Mouse (Mus musculus) MEL (cell line): ENCODE results near the gene Lcn8. TPM values are rescaled to one million over a fixed set of nuclear protein-coding genes. Genes with fewer than 3 reads are reported as not detected.

Experiments used
- DNase-seq: peaks from one replicate; pipeline ENCODE4 v3.0.0; 2011; ENCODE audit warnings: low read depth, low spot score
- H3K27ac ChIP-seq: 2 replicates; pipeline ENCODE4 v1.5.1; 2012; ENCODE audit warnings: low read depth, mild to moderate bottlenecking, control low read depth, low read length, moderate library complexity; ENCODE audit not compliant: control insufficient read depth
- H3K27me3 ChIP-seq, 2 experiments: fragments of 150-350 bp in 1 of 2; sonication (generic) in 1 of 2; 2 replicates each; pipeline ENCODE4 v1.6.1; 2012; ENCODE audit warnings: low read length in 2 of 2, mild to moderate bottlenecking in 2 of 2, improper control_type of control experiment in 1 of 2, moderate library complexity in 1 of 2; ENCODE audit not compliant: insufficient read depth in 2 of 2, control insufficient read depth in 1 of 2
- H3K36me3 ChIP-seq, 2 experiments: 2 replicates each; pipeline ENCODE4 v1.6.1; 2012 to 2014; ENCODE audit warnings: low read length in 2 of 2, improper control_type of control experiment in 1 of 2, inconsistent platforms in 1 of 2, mild to moderate bottlenecking in 1 of 2; ENCODE audit not compliant: insufficient read depth in 2 of 2, control insufficient read depth in 1 of 2
- H3K4me1 ChIP-seq, 2 experiments: fragments of 150-350 bp in 1 of 2; sonication (generic) in 1 of 2; 2 replicates each; pipeline ENCODE4 v1.6.1; 2012; ENCODE audit warnings: low read length in 2 of 2, improper control_type of control experiment in 1 of 2, mild to moderate bottlenecking in 1 of 2; ENCODE audit not compliant: insufficient read depth in 2 of 2, control insufficient read depth in 1 of 2
- H3K4me3 ChIP-seq, 2 experiments: fragments of 150-350 bp in 1 of 2; sonication (generic) in 1 of 2; 2 replicates each; pipeline ENCODE4 v1.5.1; 2012; ENCODE audit warnings: low read depth in 2 of 2, low read length in 2 of 2, mild to moderate bottlenecking in 2 of 2, moderate library complexity in 2 of 2, control low read depth in 1 of 2, improper control_type of control experiment in 1 of 2; ENCODE audit not compliant: control insufficient read depth in 1 of 2, insufficient read depth in 1 of 2
- H3K79me2 ChIP-seq: 2 replicates; pipeline ENCODE4 v1.6.1; 2012; ENCODE audit warnings: mild to moderate bottlenecking, low read length, moderate library complexity; ENCODE audit not compliant: control insufficient read depth, poor library complexity, insufficient read depth
- H3K9ac ChIP-seq: 2 replicates; pipeline ENCODE4 v1.6.1; 2012; ENCODE audit warnings: low read depth, mild to moderate bottlenecking, control low read depth, low read length, moderate library complexity; ENCODE audit not compliant: control insufficient read depth, poor library complexity, severe bottlenecking
- H3K9me3 ChIP-seq: fragments of 150-350 bp; sonication (generic); replicated peaks from 2 replicates; pipeline ENCODE4 v1.6.1; 2012; ENCODE audit warnings: mild to moderate bottlenecking, low read length, improper control_type of control experiment, moderate library complexity; ENCODE audit not compliant: insufficient read depth
- BHLHE40 ChIP-seq: IDR thresholded peaks from 2 replicates; pipeline ENCODE4 v1.6.1; 2012; ENCODE audit warnings: low read depth, mild to moderate bottlenecking, inconsistent platforms, low read length, improper control_type of control experiment, borderline replicate concordance
- CHD1 ChIP-seq: IDR thresholded peaks from 2 replicates; pipeline ENCODE4 v1.6.1; 2012; ENCODE audit warnings: low read depth, mild to moderate bottlenecking, inconsistent platforms, low read length, improper control_type of control experiment
- E2F4 ChIP-seq: IDR thresholded peaks from 2 replicates; pipeline ENCODE4 v1.6.1; 2011; ENCODE audit warnings: low read depth, low read length, improper control_type of control experiment, borderline replicate concordance
- ELF1 ChIP-seq: IDR thresholded peaks from 2 replicates; pipeline ENCODE4 v1.6.1; 2014; ENCODE audit warnings: low read depth, mild to moderate bottlenecking, inconsistent platforms, low read length, improper control_type of control experiment, moderate library complexity
- EP300 ChIP-seq, 2 experiments: IDR thresholded peaks; 2 replicates each; pipeline ENCODE4 v1.6.1; 2011; ENCODE audit warnings: improper control_type of control experiment in 2 of 2, low read length in 2 of 2, low read depth in 1 of 2, mild to moderate bottlenecking in 1 of 2
- ETS1 ChIP-seq: IDR thresholded peaks from 2 replicates; pipeline ENCODE4 v1.6.1; 2012; ENCODE audit warnings: low read depth, mild to moderate bottlenecking, inconsistent platforms, low read length, improper control_type of control experiment, moderate library complexity
- GABPA ChIP-seq: IDR thresholded peaks from 2 replicates; pipeline ENCODE4 v1.6.1; 2012; ENCODE audit warnings: low read depth, mild to moderate bottlenecking, inconsistent platforms, low read length, improper control_type of control experiment, moderate library complexity
- HCFC1 ChIP-seq: IDR thresholded peaks from 2 replicates; pipeline ENCODE4 v1.6.1; 2012; ENCODE audit warnings: low read depth, mild to moderate bottlenecking, inconsistent platforms, low read length, improper control_type of control experiment, moderate library complexity
- JUND ChIP-seq: IDR thresholded peaks from 2 replicates; pipeline ENCODE4 v1.6.1; 2011; ENCODE audit warnings: low read depth, mild to moderate bottlenecking, improper control_type of control experiment, low read length
- MAZ ChIP-seq: IDR thresholded peaks from 2 replicates; pipeline ENCODE4 v1.6.1; 2012; ENCODE audit warnings: low read depth, mild to moderate bottlenecking, inconsistent platforms, low read length, improper control_type of control experiment
- MXI1 ChIP-seq: IDR thresholded peaks from 2 replicates; pipeline ENCODE4 v1.6.1; 2011; ENCODE audit warnings: mild to moderate bottlenecking, low read depth, low read length, improper control_type of control experiment
- MYB ChIP-seq: IDR thresholded peaks from 2 replicates; pipeline ENCODE4 v1.6.1; 2011; ENCODE audit warnings: mild to moderate bottlenecking, low read depth, low read length, improper control_type of control experiment
- MYC ChIP-seq: IDR thresholded peaks from 2 replicates; pipeline ENCODE4 v1.6.1; 2011; ENCODE audit warnings: low read depth, mild to moderate bottlenecking, low read length, improper control_type of control experiment, moderate library complexity
- NRF1 ChIP-seq: IDR thresholded peaks from 2 replicates; pipeline ENCODE4 v1.6.1; 2014; ENCODE audit warnings: low read depth, mild to moderate bottlenecking, inconsistent platforms, low read length, improper control_type of control experiment, moderate library complexity; ENCODE audit not compliant: poor library complexity, insufficient read depth, severe bottlenecking
- POLR2A ChIP-seq, 2 experiments: IDR thresholded peaks; 2 replicates each; pipeline ENCODE4 v1.6.1; 2011 to 2012; ENCODE audit warnings: low read length in 2 of 2, mild to moderate bottlenecking in 2 of 2, control low read depth in 1 of 2, improper control_type of control experiment in 1 of 2, low read depth in 1 of 2, moderate library complexity in 1 of 2; ENCODE audit not compliant: control insufficient read depth in 1 of 2, insufficient read depth in 1 of 2, poor library complexity in 1 of 2
- POLR2AphosphoS2 ChIP-seq: IDR thresholded peaks from 2 replicates; pipeline ENCODE4 v1.6.1; 2011; ENCODE audit warnings: low read length, improper control_type of control experiment
- POLR2AphosphoS5 ChIP-seq: IDR thresholded peaks from 2 replicates; pipeline ENCODE4 v1.6.1; 2012; ENCODE audit warnings: low read depth, borderline replicate concordance, mild to moderate bottlenecking, inconsistent platforms, low read length, moderate library complexity, mixed read lengths
- RAD21 ChIP-seq: IDR thresholded peaks from 2 replicates; pipeline ENCODE4 v1.6.1; 2011; ENCODE audit warnings: mild to moderate bottlenecking, low read depth, low read length, improper control_type of control experiment
- RCOR1 ChIP-seq: IDR thresholded peaks from 2 replicates; pipeline ENCODE4 v1.6.1; 2012; ENCODE audit warnings: low read depth, mild to moderate bottlenecking, inconsistent platforms, low read length, improper control_type of control experiment
- SIN3A ChIP-seq: IDR thresholded peaks from 2 replicates; pipeline ENCODE4 v1.6.1; 2012; ENCODE audit warnings: low read length, improper control_type of control experiment, inconsistent platforms
- TAL1 ChIP-seq: IDR thresholded peaks from 2 replicates; pipeline ENCODE4 v1.6.1; 2012; ENCODE audit warnings: mild to moderate bottlenecking, inconsistent platforms, low read length, moderate library complexity, mixed read lengths
- TBP ChIP-seq: IDR thresholded peaks from 2 replicates; pipeline ENCODE4 v1.8.0; 2011; ENCODE audit warnings: low read depth, low read length, improper control_type of control experiment
- ZC3H11A ChIP-seq: IDR thresholded peaks from 2 replicates; pipeline ENCODE4 v1.6.1; 2012; ENCODE audit warnings: low read depth, mild to moderate bottlenecking, inconsistent platforms, low read length, improper control_type of control experiment
- ZKSCAN1 ChIP-seq: IDR thresholded peaks from 2 replicates; pipeline ENCODE4 v1.6.1; 2012; ENCODE audit warnings: low read depth, mild to moderate bottlenecking, inconsistent platforms, low read length, improper control_type of control experiment, moderate library complexity
- ZMIZ1 ChIP-seq: IDR thresholded peaks from 2 replicates; pipeline ENCODE4 v1.6.1; 2012; ENCODE audit warnings: low read depth, mild to moderate bottlenecking, inconsistent platforms, low read length, improper control_type of control experiment, moderate library complexity
- ZNF384 ChIP-seq: IDR thresholded peaks from 2 replicates; pipeline ENCODE4 v1.6.1; 2012; ENCODE audit warnings: low read depth, mild to moderate bottlenecking, inconsistent platforms, low read length, improper control_type of control experiment
- polyA plus RNA-seq, 2 experiments: library from polyadenylated mRNA; stranded (reverse) in 1 of 2; unstranded in 1 of 2; fragments of >175 nt in 1 of 2; fragments of >200 nt in 1 of 2; gene quantifications; 2 replicates each; pipeline versions ENCODE4 v1.2.1 to v1.2.4; 2012; ENCODE audit warnings: low replicate concordance in 2 of 2, low read depth in 1 of 2; ENCODE audit not compliant: insufficient read length in 2 of 2, insufficient read depth in 1 of 2, missing spikeins in 1 of 2
- total RNA-seq: library from RNA; depleted of rRNA; stranded (reverse); fragments of 300-350 nt; gene quantifications from 2 replicates; pipeline ENCODE4 v1.2.3, GENCODE M21; 2012

Lcn8 gene
- total and polyA plus RNA-seq, 3 experiments, result not detected

DNA sequence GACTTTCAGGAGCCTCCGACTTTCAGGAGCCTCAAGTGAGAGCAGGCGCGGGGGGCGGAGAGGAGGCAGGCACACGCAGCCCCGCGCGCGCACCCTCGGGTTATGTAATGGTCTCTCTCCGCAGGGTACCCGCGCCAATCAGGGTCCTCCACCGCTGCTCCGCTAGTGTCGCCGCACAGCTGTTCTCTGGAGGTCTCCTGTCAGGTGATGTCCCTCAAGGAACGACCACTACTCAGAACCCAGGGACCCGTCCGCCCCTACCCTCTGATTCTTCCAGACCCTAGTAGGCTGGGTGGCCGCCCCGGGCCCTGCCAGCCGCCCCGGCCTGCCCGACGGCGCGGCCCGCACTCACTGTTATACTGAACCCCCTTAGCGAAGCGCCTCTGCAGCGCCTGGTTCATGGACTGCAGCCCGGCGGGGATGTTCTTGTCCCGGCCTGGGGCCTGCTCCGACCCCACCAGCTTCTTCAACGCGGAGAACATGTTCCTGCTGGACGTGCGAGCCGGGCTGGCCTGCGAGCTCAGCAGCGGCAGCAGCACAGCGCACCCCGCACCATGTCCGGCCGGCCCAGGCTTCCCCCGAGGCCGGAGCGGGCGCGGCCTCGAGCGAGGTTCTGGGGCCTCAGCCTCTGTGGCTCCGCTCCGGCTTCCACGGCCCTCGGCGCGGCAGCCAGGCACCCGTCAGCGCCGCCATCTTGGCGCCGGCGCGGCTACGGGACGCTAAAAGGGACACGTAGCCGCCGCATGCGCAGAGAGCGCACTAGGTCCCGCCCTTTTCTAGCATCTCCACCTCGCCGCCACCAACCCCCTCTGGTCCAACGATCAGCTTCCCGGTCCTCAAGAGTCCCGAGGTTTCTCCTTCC lies 44.9 kb upstream of the Lcn8 start, which contains the start of gene Rabl6 (continued):
- peak; percentile 27; the same call in 1 of the 2 replicates for TF ChIP-seq GABPA
- peak in 1 of 2 experiments; percentile 25; a peak in 1 of 4 replicates for TF ChIP-seq EP300 (IDR thresholded peaks at IDR 0.05; ENCODE audit: low read depth in 1 of 2, low read length in 2 of 2)
- TF ChIP-seq ZMIZ1, result peak; percentile 90
- peak; percentile 52; the same call in 1 of the 2 replicates for TF ChIP-seq MAZ
- TF ChIP-seq POLR2AphosphoS5, result no peak
- peak; percentile 95 for TF ChIP-seq NRF1
- TF ChIP-seq MYB, result no peak
- peak; percentile 69; the same call in 1 of the 2 replicates for TF ChIP-seq POLR2AphosphoS2
- TF ChIP-seq POLR2A (IDR thresholded peaks at IDR 0.05; ENCODE audit: control insufficient read depth in 1 of 2, insufficient read depth in 1 of 2, low read depth in 1 of 2, low read length in 2 of 2, poor library complexity in 1 of 2), result peak; percentile 84 to 95
- TF ChIP-seq JUND, result no peak
- no peak for TF ChIP-seq ZC3H11A
- no peak for TF ChIP-seq BHLHE40
- TF ChIP-seq CHD1, result no peak
- TF ChIP-seq SIN3A, result peak; percentile 61
- TF ChIP-seq ZKSCAN1, result no peak
- no peak for TF ChIP-seq RCOR1
- no peak for TF ChIP-seq ZNF384
- peak; percentile 91 for TF ChIP-seq HCFC1
- peak; percentile 83 for TF ChIP-seq TBP
- TF ChIP-seq TAL1, result no peak
- peak; percentile 75; the same call in 1 of the 2 replicates for TF ChIP-seq MXI1

DNA sequence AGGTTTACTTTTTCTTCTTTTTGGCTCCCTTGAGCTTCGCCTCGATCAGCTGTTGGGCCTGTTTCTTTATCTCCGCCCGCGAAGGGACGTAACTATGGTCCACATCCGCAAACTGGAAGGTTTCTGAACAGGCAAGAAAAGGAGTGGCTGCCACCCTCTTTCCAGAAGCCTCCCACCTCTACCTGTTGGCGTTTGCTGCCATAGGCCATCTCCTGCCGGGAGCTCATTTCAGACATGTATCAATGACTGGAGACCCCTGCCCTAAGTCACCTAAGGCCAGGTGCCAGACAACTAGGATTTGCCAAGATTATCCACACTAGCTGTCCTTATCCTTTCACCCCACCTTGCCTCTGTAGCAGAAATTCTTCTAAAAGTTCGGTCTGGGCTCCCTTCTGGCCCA lies 44.2 kb upstream of the Lcn8 start:
- TF ChIP-seq TAL1 (no peak), RAD21 (no peak), ETS1 (peak; percentile 71; the same call in 1 of the 2 replicates), HCFC1 (no peak), NRF1 (no peak), MYC (0 out of 2 replicates have a peak, but pooled peaks have one; percentile 0), EP300 (IDR thresholded peaks at IDR 0.05; ENCODE audit: low read depth in 1 of 2, low read length in 2 of 2) (0 out of 4 replicates have a peak, but pooled peaks of 1 of the 2 experiments have one; percentile 1), SIN3A (peak; percentile 13; the same call in 1 of the 2 replicates), ZKSCAN1 (no peak), E2F4 (peak; percentile 3; the same call in 1 of the 2 replicates), ELF1 (no peak)
- peaks cover 0 to 18% of the 10 kb centered on the region in 2 experiments; a peak in 3 of 4 replicates for H3K4me1 ChIP-seq
- peak overlapping the region; percentile 37 for H3K27ac ChIP-seq
- H3K36me3 ChIP-seq, result peaks cover 0 to 16% of the 10 kb centered on the region in 2 experiments; a peak in 2 of 4 replicates
- no peaks in the 10 kb centered on the region for H3K9me3 ChIP-seq
- H3K27me3 ChIP-seq, result no peaks in the 10 kb centered on the region
- no peak for DNase-seq
- H3K4me3 ChIP-seq, result peak overlapping the region; percentile 27 to 37; a peak in 2 of 4 replicates
- H3K9ac ChIP-seq, result peak overlapping the region; percentile 55
- peaks cover 28% of the 10 kb centered on the region for H3K79me2 ChIP-seq
